Mouse (Mus musculus) midbrain, embryonic 16.5 days (tissue): ENCODE data around the gene Chpf2. TPM values are rescaled to one million over a fixed set of nuclear protein-coding genes. Genes with fewer than 3 reads are reported as not detected.

ENCODE experiments used
- ATAC-seq: fragments of 200-750 bp; cut with Nextera tagmentation; 2 replicates; pipeline ENCODE4 v1.8.0; 2017; ENCODE audit warnings: moderate TSS enrichment
- H3K27ac ChIP-seq: fragments of 300-500 bp; sonication (generic); 2 replicates; pipeline ENCODE4 v1.5.1; 2014; ENCODE audit warnings: mild to moderate bottlenecking, low read length, mixed read lengths
- H3K27me3 ChIP-seq: fragments of 300-500 bp; sonication (generic); 2 replicates; pipeline ENCODE4 v1.6.1; 2014; ENCODE audit warnings: low read depth, low read length, mixed read lengths; ENCODE audit not compliant: control insufficient read depth, insufficient read depth
- H3K36me3 ChIP-seq: fragments of 300-500 bp; sonication (generic); 2 replicates; pipeline ENCODE4 v1.6.1; 2014; ENCODE audit warnings: mild to moderate bottlenecking, low read length, moderate library complexity, mixed read lengths; ENCODE audit not compliant: control insufficient read depth, insufficient read depth
- H3K4me1 ChIP-seq: fragments of 300-500 bp; sonication (generic); 2 replicates; pipeline ENCODE4 v1.6.1; 2014; ENCODE audit warnings: mild to moderate bottlenecking, low read length, mixed read lengths; ENCODE audit not compliant: control insufficient read depth, insufficient read depth
- H3K4me2 ChIP-seq: fragments of 300-500 bp; sonication (generic); 2 replicates; pipeline ENCODE4 v1.6.1; 2014; ENCODE audit warnings: mild to moderate bottlenecking, low read length, mixed read lengths
- H3K4me3 ChIP-seq: fragments of 300-500 bp; sonication (generic); 2 replicates; pipeline ENCODE4 v1.5.1; 2014; ENCODE audit warnings: low read depth, mild to moderate bottlenecking, low read length, moderate library complexity, mixed read lengths
- H3K9ac ChIP-seq: fragments of 300-500 bp; sonication (generic); 2 replicates; pipeline ENCODE4 v1.6.1; 2014; ENCODE audit warnings: low read depth, low read length, mixed read lengths
- H3K9me3 ChIP-seq: fragments of 300-500 bp; sonication (generic); replicated peaks from 2 replicates; pipeline ENCODE4 v1.6.1; 2014; ENCODE audit warnings: mild to moderate bottlenecking, low read length, mixed read lengths; ENCODE audit not compliant: control insufficient read depth, poor library complexity, severe bottlenecking
- WGBS: fragments of 180-500 bp; shearing (Covaris S2); extraction: QIAGEN DNeasy Blood & Tissue Kit; methylation state at CpG from one replicate; pipeline ENCODE4 v1.1.7; 2014; 5-methylcytosine and 5-hydroxymethylcytosine counted together
- polyA plus RNA-seq: library from polyadenylated mRNA; unstranded; fragments of >200 nt; fragmentation: Nextera tagmentation; extraction: Ambion mirVana; gene quantifications from 2 replicates; pipeline ENCODE4 v1.2.1, GENCODE M21; 2015

The Chpf2 gene
- polyA plus RNA-seq, 1 experiment from 2014 or later: 23.3 TPM

GRCm38 (mm10) chr5:24622386-24623040 lies 36.0 kb downstream of the Chpf2 start:
- Histone ChIP-seq H3K27me3 (no peaks in the 10 kb centered on the region), H3K9me3 (no peaks in the 10 kb centered on the region), H3K9ac (0 out of 2 replicates have a peak overlapping the region, but pooled peaks have one; percentile 2), H3K4me3 (no peak overlapping the region), H3K27ac (no peak overlapping the region), H3K36me3 (no peaks in the 10 kb centered on the region), H3K4me2 (peak overlapping the region; percentile 58; the same call in 1 of the 2 replicates), H3K4me1 (peaks cover 28% of the 10 kb centered on the region)
- ATAC-seq: no peak
- 73% methylated on average over 7 of the region's 7 CpGs for WGBS

GRCm38 (mm10) chr5:24623041-24623985 lies 36.8 kb downstream of the Chpf2 start:
- Histone ChIP-seq H3K4me3 (peak overlapping the region; percentile 67), H3K27ac (no peak overlapping the region; the same call in 1 of the 2 replicates), H3K9ac (peak overlapping the region; percentile 81), H3K4me1 (peaks cover 28% of the 10 kb centered on the region), H3K27me3 (no peaks in the 10 kb centered on the region), H3K36me3 (no peaks in the 10 kb centered on the region), H3K4me2 (peak overlapping the region; percentile 58), H3K9me3 (no peaks in the 10 kb centered on the region)
- ATAC-seq: peak; percentile 16; the same call in 1 of the 2 replicates
- 38% methylated on average over 8 of the region's 8 CpGs for WGBS

GRCm38 (mm10) chr5:24623986-24624821 lies 37.7 kb downstream of the Chpf2 start, which contains the start of gene Smarcd3:
Smarcd3 (minus strand) TSS chr5:24624411.
- Histone ChIP-seq H3K36me3 (no peaks in the 10 kb centered on the region), H3K9me3 (no peaks in the 10 kb centered on the region), H3K9ac (peak within 1 kb of the TSS; percentile 81), H3K4me1 (peaks cover 28% of the 10 kb centered on the region), H3K27me3 (no peaks in the 10 kb centered on the region), H3K4me2 (peak within 1 kb of the TSS; percentile 58), H3K4me3 (peak within 1 kb of the TSS; percentile 67), H3K27ac (peak within 1 kb of the TSS; percentile 56)
- ATAC-seq: peak; percentile 91
- WGBS: 2% methylated on average over 33 of the region's 37 CpGs

GRCm38 (mm10) chr5:24624822-24625120 lies 38.2 kb downstream of the Chpf2 start:
- Histone ChIP-seq H3K4me3 (peak overlapping the region; percentile 67), H3K36me3 (no peaks in the 10 kb centered on the region), H3K9ac (peak overlapping the region; percentile 81), H3K4me2 (peak overlapping the region; percentile 58), H3K4me1 (peaks cover 28% of the 10 kb centered on the region), H3K27ac (no peak overlapping the region), H3K27me3 (no peaks in the 10 kb centered on the region), H3K9me3 (no peaks in the 10 kb centered on the region)
- peak; percentile 7 for ATAC-seq
- 23% methylated on average over 4 of the region's 4 CpGs for WGBS

GRCm38 (mm10) chr5:24629712-24630111 lies 43.2 kb downstream of the Chpf2 start:
- peaks cover 4% of the 10 kb centered on the region for H3K4me1 ChIP-seq
- WGBS: 70% methylated on average over 3 of the region's 3 CpGs
- no peaks in the 10 kb centered on the region for H3K27me3 ChIP-seq
- H3K36me3 ChIP-seq: no peaks in the 10 kb centered on the region
- H3K9me3 ChIP-seq: no peaks in the 10 kb centered on the region
- no peak overlapping the region for H3K9ac ChIP-seq
- H3K27ac ChIP-seq: no peak overlapping the region
- no peak for ATAC-seq
- no peak overlapping the region for H3K4me2 ChIP-seq
- H3K4me3 ChIP-seq: no peak overlapping the region

GRCm38 (mm10) chr5:24635093-24635492 lies 48.6 kb downstream of the Chpf2 start:
- no peaks in the 10 kb centered on the region for H3K9me3 ChIP-seq
- no peak for ATAC-seq
- no peak overlapping the region for H3K4me3 ChIP-seq
- H3K36me3 ChIP-seq: no peaks in the 10 kb centered on the region
- H3K27me3 ChIP-seq: no peaks in the 10 kb centered on the region
- peaks cover 13% of the 10 kb centered on the region for H3K4me1 ChIP-seq
- H3K4me2 ChIP-seq: no peak overlapping the region
- H3K9ac ChIP-seq: no peak overlapping the region
- 54% methylated on average over 1 of the region's 1 CpGs for WGBS
- no peak overlapping the region for H3K27ac ChIP-seq

- Histone ChIP-seq H3K27ac (no peak overlapping the region), H3K4me1 (peaks cover 13% of the 10 kb centered on the region), H3K4me3 (no peak overlapping the region), H3K36me3 (no peaks in the 10 kb centered on the region), H3K9ac (no peak overlapping the region), H3K4me2 (no peak overlapping the region), H3K9me3 (no peaks in the 10 kb centered on the region), H3K27me3 (no peaks in the 10 kb centered on the region)
- ATAC-seq: no peak
- 51% methylated on average over 6 of the region's 6 CpGs for WGBS
These were observed 49.1 kb downstream of the Chpf2 start for GRCm38 (mm10) chr5:24635526-24636141.

- H3K27ac ChIP-seq: no peak overlapping the region
- no peak overlapping the region for H3K4me3 ChIP-seq
- H3K4me2 ChIP-seq: no peak overlapping the region
- no peak overlapping the region for H3K9ac ChIP-seq
- ATAC-seq: no peak
- peaks cover 13% of the 10 kb centered on the region for H3K4me1 ChIP-seq
- no peaks in the 10 kb centered on the region for H3K27me3 ChIP-seq
- no peaks in the 10 kb centered on the region for H3K36me3 ChIP-seq
- no peaks in the 10 kb centered on the region for H3K9me3 ChIP-seq
- 79% methylated on average over 4 of the region's 4 CpGs for WGBS
These were observed 50.4 kb downstream of the Chpf2 start for GRCm38 (mm10) chr5:24636987-24637386.
